Mouse (Mus musculus) kidney, postnatal 4 days (tissue): ENCODE data around the gene Serpinf2.

Source experiments
- DNase-seq, 2 experiments: peaks; one replicate each; pipeline ENCODE4 v3.0.0; 2021; ENCODE audit warnings: mixed read lengths in 2 of 2

The Serpinf2 gene

GRCm38 (mm10) chr11:75439363-75439762, at the start of gene Serpinf2:
TSS of gene Serpinf2 (minus strand) at chr11:75439591.
- DNase-seq, result peak in 1 of 2 experiments; percentile 47

GRCm38 (mm10) chr11:75487496-75487895, 48.1 kb upstream of the Serpinf2 start:
- no peak for DNase-seq

- peak; percentile 97 for DNase-seq
Observed at GRCm38 (mm10) chr11:75486601-75487285, 47.4 kb upstream of the Serpinf2 start, which contains the start of gene Prpf8. TSS of gene Prpf8 (plus strand) at chr11:75486816.

GRCm38 (mm10) chr11:75486192-75486591, 46.8 kb upstream of the Serpinf2 start:
- DNase-seq, result no peak

- no peak for DNase-seq
Observed at GRCm38 (mm10) chr11:75473376-75473775, 34.0 kb upstream of the Serpinf2 start.

- DNase-seq, result no peak
Observed at GRCm38 (mm10) chr11:75472469-75473081, 33.2 kb upstream of the Serpinf2 start.

- DNase-seq, result no peak
Observed at GRCm38 (mm10) chr11:75470675-75471074, 31.3 kb upstream of the Serpinf2 start.

- DNase-seq, result no peak
Observed at GRCm38 (mm10) chr11:75469261-75469660, 29.9 kb upstream of the Serpinf2 start.

- DNase-seq, result no peak
Observed at GRCm38 (mm10) chr11:75468410-75468809, 29.0 kb upstream of the Serpinf2 start.

- DNase-seq, result peak; percentile 71 to 80
Observed at GRCm38 (mm10) chr11:75467512-75468215, 28.3 kb upstream of the Serpinf2 start.

GRCm38 (mm10) chr11:75466731-75467505, 27.5 kb upstream of the Serpinf2 start:
- DNase-seq, result no peak

GRCm38 (mm10) chr11:75465051-75465450, 25.7 kb upstream of the Serpinf2 start:
- DNase-seq, result no peak

GRCm38 (mm10) chr11:75464417-75464816, 25.0 kb upstream of the Serpinf2 start:
- no peak for DNase-seq

- DNase-seq, result no peak
Observed at GRCm38 (mm10) chr11:75463624-75464023, 24.2 kb upstream of the Serpinf2 start.

GRCm38 (mm10) chr11:75462865-75463336, 23.5 kb upstream of the Serpinf2 start:
- DNase-seq, result peak; percentile 96 to 97

- peak; percentile 70 to 82 for DNase-seq
Observed at GRCm38 (mm10) chr11:75462253-75462783, 22.9 kb upstream of the Serpinf2 start.

- DNase-seq, result no peak
Observed at GRCm38 (mm10) chr11:75461743-75462252, 22.4 kb upstream of the Serpinf2 start.

- DNase-seq, result peak; percentile 99 to 100
Observed at GRCm38 (mm10) chr11:75460844-75461742, 21.7 kb upstream of the Serpinf2 start, which contains the start of gene Tlcd2. TSS of gene Tlcd2 (plus strand) at chr11:75461715.

- peak; percentile 90 to 93 for DNase-seq
Observed at GRCm38 (mm10) chr11:75460103-75460843, 20.9 kb upstream of the Serpinf2 start.

GRCm38 (mm10) chr11:75459751-75460102, 20.3 kb upstream of the Serpinf2 start:
- no peak for DNase-seq
